Mouse (Mus musculus): ENCODE data around the gene Ints3.

DNA sequence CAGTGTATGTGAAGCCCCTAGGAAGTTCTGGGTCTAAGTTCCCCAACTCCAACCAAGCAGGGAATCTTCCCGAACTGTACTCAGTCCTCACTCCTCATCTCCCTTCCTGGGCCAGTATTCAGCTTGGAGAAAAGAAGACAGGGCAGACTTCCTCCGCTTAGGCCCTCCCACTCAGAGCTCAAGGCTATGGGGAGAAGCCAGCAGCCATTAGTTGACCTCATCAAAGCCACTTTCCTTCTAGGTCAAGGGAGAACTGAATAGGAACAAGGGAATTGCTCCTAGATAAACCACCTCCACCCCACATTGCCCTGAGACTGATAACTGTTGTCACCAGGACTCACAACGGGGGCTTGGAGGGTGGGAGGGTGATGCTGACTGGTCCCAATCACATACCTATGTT, 29.3 kb downstream of the Ints3 start:
- no peak for TF ChIP-seq CTCF (IDR thresholded peaks at IDR 0.05; ENCODE audit: extremely low read depth, insufficient read depth, insufficient read length, insufficient replicate concordance)
- TF ChIP-seq POLR2A (IDR thresholded peaks at IDR 0.05; ENCODE audit: low read depth, low read length), result no peak

All from spleen, adult 2 months (tissue).